Mouse (Mus musculus) T-helper 17 cell (primary cell): ENCODE results near the gene Camk2b.

ENCODE experiments used
- in situ Hi-C, 2 experiments: fragments of 300-600 bp; cut with MboI, MseI; formaldehyde crosslinking; loops; 1 replicate in 1 of 2; 2 replicates in 1 of 2; pipeline ENCODE4 v1.15.1; 2025; ENCODE audit warnings: high pct_unique_total_duplicates in 2 of 2

Gene Camk2b

DNA sequence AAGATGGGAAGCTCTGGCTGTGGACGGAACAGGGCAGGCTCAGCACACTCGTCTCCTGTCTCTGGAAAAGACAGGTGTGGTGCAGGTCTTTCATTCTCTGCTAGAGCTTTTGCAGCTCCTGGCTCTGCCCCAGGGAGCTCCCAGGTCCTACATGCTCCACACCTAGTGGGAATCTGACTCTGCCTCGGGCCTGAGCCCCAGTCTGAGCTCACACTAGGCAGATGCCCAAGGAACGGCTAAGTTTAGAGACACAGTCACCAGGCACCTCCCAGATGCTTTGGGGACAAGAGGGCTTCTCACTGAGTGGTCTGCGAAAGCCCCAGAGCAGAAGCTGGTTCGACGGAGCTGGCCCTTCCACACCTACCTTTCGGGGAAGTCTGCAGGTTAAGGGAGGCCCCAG is 12.8 kb downstream of the Camk2b start:
- in situ Hi-C loops: no loop called here

DNA sequence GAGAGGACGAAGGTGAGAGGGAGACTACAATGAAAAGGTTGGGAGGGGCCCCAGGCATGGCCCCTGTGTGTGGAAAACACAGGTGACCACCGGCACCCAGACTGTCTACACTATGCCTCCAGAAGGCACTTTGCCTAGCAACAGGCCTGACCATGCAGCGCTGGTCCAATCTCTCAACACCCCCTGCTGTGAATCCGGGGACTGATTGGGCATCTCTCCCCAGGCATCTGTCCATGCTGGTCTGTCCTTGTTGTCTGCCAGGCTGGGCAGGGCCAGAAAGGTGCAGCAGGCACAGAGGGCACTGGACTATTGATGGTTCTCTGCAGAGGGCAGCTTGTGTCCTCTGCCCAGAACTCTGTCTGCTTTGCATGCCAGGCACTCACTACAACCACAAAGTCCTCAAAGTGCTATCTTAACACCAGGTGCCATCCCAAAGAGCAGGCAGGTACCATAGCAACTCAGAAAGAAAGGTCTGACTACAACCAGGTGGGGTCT is 16.0 kb downstream of the Camk2b start:
- in situ Hi-C loops: no loop called here

GRCm38 (mm10) chr11:6048208-6048607 is 18.0 kb downstream of the Camk2b start:
- in situ Hi-C loops: no loop called here

DNA sequence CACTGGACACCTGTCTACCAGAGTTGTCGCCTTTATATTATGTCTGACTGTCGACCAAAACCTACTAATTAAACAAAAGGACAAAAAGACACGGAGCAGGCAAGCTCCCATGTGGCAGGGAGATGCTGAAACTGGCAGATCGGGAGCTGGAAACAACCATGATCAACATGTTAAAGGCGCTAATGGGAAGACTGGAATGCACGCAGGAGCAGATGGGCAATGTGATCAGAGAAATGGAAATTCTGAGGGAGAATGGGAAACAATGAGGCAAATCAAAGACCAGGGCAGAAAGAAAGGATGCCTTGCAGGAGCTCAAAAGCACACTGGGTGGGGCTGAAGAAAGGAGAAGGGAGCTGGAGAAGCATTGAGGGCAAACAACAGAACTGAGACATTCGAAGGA is 27.2 kb downstream of the Camk2b start:
- in situ Hi-C loops: loop anchor here in 1 of 2 experiments (5.0 kb wide), 1 partner anchor 52 kb away; no protein-coding TSS in a partner anchor

- in situ Hi-C loops: loop anchor here in 1 of 2 experiments (5.0 kb wide), 1 partner anchor 50 kb away; no protein-coding TSS in a partner anchor
Measured at GRCm38 (mm10) chr11:6037686-6038085, 28.5 kb downstream of the Camk2b start.

GRCm38 (mm10) chr11:6037198-6037597 is 29.0 kb downstream of the Camk2b start:
- in situ Hi-C loops: loop anchor here in 1 of 2 experiments (5.0 kb wide), 1 partner anchor 50 kb away; no protein-coding TSS in a partner anchor

DNA sequence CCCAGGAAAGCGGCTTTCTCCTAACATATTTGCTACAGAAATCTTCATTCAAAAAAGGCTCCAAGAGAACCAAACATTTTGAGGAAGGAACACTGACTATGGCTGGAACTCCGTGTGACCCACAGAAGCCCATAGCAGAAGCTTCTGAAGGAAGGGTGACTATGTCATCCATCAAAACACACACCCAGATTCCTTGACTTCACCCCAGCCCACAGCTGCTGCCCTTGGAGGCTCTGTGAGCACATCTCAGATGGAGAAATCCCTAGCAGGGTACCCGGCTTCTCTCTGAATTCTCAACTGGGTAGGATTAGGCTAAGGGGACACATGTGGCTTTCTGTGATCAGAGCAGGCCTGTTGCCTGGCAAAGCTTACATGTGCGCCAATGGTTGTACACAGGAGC is 29.7 kb downstream of the Camk2b start:
- in situ Hi-C loops: loop anchor here in 1 of 2 experiments (5.0 kb wide), 1 partner anchor 49 kb away; no protein-coding TSS in a partner anchor

- in situ Hi-C loops: loop anchor here in 1 of 2 experiments (5.0 kb wide), 1 partner anchor 48 kb away; no protein-coding TSS in a partner anchor
Measured at GRCm38 (mm10) chr11:6035521-6035920, 30.6 kb downstream of the Camk2b start.

DNA sequence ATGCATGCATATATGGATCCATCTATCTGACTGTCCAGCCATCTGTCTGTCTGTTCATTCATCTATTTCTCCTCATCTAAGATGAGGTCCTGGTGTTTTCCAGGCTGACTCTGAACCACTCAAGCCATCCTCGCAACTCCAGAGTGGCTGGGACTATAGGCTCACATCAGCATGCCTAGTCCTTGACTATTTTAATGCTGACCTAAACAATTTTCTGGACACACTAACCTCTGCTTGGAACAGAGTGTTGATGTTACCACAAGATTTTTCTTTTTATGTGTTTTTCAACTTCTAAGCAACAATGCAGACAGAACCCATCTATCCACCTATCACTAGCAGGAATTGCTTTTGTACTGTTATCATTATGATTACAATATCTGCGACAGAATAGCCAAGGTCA is 31.4 kb downstream of the Camk2b start:
- in situ Hi-C loops: loop anchor here in 1 of 2 experiments (5.0 kb wide), 1 partner anchor 47 kb away; no protein-coding TSS in a partner anchor

DNA sequence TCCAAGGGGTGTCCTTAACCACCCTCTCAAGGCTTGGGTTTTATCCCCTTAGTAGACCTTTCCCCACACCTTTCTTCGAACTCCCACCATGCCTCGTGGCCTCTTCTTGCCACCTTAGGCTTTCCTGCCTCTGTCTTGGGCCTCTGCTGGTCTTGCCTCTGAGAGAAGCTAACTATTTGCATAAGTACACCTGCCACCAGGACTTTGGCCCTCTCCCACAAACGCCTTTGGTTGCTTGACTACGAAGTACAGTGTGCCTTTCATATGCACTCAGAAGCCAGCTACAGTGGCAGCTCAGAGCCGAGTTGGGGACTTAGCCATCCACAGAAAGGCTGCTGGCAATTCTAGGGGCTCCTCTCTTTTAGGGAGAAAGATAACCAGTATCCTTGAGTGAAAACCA is 32.4 kb downstream of the Camk2b start:
- in situ Hi-C loops: no loop called here

- in situ Hi-C loops: no loop called here
Measured at GRCm38 (mm10) chr11:6033147-6033546, 33.0 kb downstream of the Camk2b start.

DNA sequence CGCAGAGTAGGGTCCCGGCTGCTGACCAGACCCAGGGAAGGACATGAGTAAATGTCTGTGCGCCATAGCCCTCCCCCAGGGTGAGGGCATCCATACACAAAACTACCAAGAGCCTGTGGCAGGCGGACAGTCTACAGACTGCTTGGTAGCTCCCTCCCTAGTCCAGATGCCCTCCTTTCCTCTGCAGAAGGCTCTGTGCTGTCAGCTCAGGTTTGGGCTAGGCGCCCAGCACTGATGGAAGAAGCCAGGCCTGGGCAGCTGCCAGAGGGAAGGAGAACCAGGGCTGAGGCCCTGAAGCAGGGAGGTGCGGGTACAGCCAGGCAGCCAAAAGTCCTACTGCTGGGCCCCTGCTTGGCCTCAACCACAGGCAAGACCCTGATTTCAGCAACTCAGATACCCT is 35.5 kb downstream of the Camk2b start:
- in situ Hi-C loops: no loop called here

DNA sequence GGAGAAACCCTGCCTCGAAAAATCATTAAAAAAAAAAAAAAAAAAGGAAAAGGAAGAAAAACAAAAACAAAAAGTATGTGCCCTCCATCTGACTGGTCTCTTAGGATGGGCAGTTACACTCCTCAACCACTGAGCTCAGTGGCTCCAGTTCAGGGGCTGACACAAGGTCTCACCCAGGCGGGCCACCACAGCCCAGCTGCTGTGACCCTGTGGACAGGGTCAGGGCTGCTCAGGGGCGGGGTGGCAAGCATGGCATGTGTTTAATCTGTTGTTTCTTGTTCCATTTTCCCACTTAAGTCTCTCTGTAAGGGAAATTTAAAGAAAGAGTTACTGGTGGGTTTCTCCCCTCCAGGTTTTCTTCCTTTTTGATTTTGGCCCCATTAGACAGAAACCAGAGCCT is 36.4 kb downstream of the Camk2b start:
- in situ Hi-C loops: loop anchor here in 1 of 2 experiments (5.0 kb wide), 1 partner anchor 37 kb away; no protein-coding TSS in a partner anchor

DNA sequence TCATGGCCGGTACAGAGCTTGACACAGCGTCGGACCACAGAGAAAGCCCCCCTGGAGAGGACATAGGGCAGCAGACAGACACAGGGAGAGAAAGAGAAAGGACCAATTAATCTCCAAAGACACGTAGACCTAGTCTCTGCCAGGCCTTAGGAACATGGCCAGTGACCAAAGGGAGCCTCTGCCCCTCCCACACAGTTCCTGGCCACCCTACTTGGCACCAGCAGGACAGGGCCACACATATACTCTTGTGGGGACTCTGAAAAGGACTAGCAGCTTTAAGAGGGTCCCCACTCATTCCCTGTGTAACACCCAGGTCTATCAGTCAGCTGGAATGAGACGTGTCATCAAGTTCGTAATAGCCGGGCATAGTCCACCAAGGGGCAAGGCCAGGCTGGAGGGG is 37.3 kb downstream of the Camk2b start:
- in situ Hi-C loops: loop anchor here in 1 of 2 experiments (5.0 kb wide), 1 partner anchor 37 kb away; no protein-coding TSS in a partner anchor

GRCm38 (mm10) chr11:6026361-6026760 is 39.8 kb downstream of the Camk2b start:
- in situ Hi-C loops: loop anchor here in 1 of 2 experiments (5.0 kb wide), 1 partner anchor 34 kb away; no protein-coding TSS in a partner anchor

- in situ Hi-C loops: loop anchor here in 1 of 2 experiments (5.0 kb wide), 1 partner anchor 33 kb away; no protein-coding TSS in a partner anchor
Measured at GRCm38 (mm10) chr11:6024923-6025652, 41.1 kb downstream of the Camk2b start.

DNA sequence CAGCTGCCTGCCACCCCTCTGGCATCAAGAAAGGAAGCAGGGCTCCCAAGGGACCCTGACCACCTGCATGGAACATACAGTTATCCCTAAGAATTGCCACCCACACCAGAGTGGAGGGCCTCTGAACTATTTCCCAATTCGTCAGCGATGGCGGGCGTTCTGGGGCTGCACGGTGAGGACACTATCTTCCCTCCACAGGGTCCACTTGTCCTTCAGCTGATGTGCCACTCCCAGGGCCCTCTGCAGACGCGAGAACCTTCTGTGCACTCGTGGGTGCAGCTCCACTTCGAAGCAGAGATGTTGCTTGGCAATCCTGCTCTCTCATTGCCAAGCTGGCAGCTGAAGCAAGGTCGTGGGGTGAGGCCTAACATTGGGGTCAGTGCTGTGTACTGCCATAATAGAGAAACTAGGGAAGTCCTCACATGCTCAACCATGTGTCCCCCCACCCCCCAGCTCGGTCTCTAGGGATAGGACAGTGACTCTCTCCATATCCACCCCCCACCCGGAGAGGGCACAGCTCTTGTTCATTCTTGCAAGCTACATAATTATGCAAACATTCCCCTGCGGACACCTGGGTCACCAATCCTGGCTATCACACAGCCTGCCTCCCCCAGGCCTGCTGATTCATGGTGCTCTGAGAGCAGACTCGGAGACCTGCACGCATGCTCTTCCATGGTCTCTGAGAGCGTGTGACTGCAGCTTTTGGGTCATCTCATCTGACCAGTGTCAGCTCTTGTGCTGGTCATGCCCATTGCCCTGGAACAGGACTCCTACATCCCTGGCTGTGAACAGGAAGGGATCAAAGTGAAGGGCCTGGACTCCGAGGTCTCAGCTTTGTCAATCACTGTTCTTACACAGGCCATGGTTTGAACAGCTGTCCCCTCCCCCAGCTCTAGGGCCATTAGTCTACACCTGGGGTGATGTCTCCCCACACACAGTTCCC is 45.0 kb downstream of the Camk2b start:
- in situ Hi-C loops: no loop called here

DNA sequence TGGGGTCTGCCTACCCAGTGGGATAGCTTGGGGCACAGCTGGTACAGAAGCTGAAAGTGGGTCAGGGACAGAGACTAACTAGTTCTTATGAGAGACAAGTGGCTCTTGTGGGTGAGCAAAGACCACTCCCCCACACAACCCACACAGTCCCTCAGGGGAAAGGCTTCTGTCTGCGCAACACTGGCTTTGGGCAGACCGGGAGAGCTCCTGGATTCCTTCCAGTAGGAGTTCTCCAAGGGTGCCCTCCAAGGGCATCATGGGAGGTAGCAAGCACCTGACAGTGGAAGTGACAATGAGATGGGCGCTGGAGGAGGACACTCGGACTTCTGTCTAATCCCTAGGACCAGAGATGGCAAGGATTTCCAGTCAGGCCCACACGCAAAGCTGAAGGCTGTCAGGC is 45.8 kb downstream of the Camk2b start:
- in situ Hi-C loops: no loop called here

- in situ Hi-C loops: no loop called here
Measured at GRCm38 (mm10) chr11:6018218-6019010, 47.7 kb downstream of the Camk2b start.

DNA sequence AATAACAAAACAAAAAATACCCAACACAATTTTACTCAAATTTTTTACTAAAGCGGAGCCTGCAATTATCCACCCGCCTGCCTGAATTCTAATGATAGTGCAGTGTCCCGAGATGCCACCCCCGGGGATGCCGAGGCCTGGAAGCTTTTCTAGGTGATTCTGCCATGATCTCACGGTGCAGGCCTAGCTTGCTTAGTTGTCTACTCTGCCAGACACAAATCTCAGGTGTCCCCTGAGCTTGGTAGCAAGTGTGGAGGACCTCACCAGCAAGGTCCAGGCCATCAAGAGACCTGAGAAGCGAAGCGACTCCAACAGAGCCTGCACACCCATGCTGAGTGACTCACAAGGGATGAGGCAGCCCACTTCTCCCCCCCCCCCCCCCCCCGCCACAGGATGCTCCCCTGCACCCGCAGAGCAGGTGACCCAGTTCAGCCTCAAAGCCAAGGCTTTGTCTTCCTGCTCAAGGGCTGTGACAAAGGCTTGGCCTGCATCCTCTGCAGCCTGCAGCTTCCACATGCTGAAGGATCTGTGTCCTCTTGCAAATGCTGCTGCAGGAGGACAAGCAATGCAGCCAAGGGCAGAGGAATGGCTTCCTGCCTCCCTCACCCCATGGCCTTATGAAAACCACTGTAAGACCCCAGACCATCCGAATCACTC is 48.5 kb downstream of the Camk2b start:
- in situ Hi-C loops: no loop called here
